8 mouse cellular contexts compared by ENCODE assay signal in the genomic region with DNA sequence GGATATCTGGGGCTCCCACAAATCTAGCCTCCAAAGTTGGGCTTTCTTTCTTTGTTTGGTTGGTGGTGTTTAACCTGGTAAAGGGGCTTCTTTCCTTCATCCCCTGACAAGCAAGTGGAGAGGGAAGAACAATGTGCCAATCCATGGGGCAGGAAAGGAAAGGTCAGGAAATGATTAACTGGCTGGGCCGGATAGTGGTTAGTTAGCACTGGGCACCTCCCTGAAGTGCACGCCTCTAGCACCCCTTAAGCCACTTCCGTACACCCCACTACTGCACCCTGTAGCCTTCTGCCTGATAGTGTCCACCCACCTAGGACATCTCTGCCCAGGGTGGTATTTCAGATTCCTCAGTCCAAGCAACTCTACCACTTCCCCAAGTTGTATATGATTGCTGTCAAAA. TPM values are rescaled to one million over a fixed set of nuclear protein-coding genes. Genes with fewer than 3 reads are reported as not detected.
A peak's percentile ranks its signal among the peaks of the same experiment; 100 is the strongest.
DNase-seq lines count a peak whose midpoint lies in the region; ATAC-seq and TF ChIP-seq lines count a peak whose summit lies in the region.

No protein-coding gene starts in this region.

- H3K9ac ChIP-seq in lung, embryonic 14.5 days, result no peak overlapping the region
- no peak overlapping the region for H3K9ac ChIP-seq in forebrain, embryonic 13.5 days

- no peak for TF ChIP-seq CTCF in lung, embryonic 14.5 days (IDR thresholded peaks at IDR 0.05; ENCODE audit: low read depth)

- peak overlapping the region; percentile 88 for H3K4me3 ChIP-seq in lung, embryonic 14.5 days (ENCODE audit: low read depth, low read length)
- no peak overlapping the region for H3K4me3 ChIP-seq in forebrain, embryonic 13.5 days
- H3K4me3 ChIP-seq in myocyte, result peak overlapping the region; percentile 73

- no peaks in the 10 kb centered on the region for H3K27me3 ChIP-seq in lung, embryonic 14.5 days (ENCODE audit: insufficient read depth, low read length)
- H3K27me3 ChIP-seq in forebrain, embryonic 13.5 days, result 0 out of 2 replicates have a peak, but pooled peaks cover 3% of the 10 kb centered on the region
- no peaks in the 10 kb centered on the region for H3K27me3 ChIP-seq in myocyte (ENCODE audit: control insufficient read depth, insufficient read depth, insufficient read length)

- H3K9me3 ChIP-seq in lung, embryonic 14.5 days (ENCODE audit: low read depth, low read length), result no peaks in the 10 kb centered on the region
- no peaks in the 10 kb centered on the region for H3K9me3 ChIP-seq in forebrain, embryonic 13.5 days (replicated peaks)

- H3K36me3 ChIP-seq in lung, embryonic 14.5 days (ENCODE audit: insufficient read depth), result no peaks in the 10 kb centered on the region
- H3K36me3 ChIP-seq in forebrain, embryonic 13.5 days (ENCODE audit: poor library complexity, severe bottlenecking), result no peaks in the 10 kb centered on the region
- H3K36me3 ChIP-seq in myocyte (ENCODE audit: control insufficient read depth, insufficient read depth), result no peaks in the 10 kb centered on the region

- peaks cover 8% of the 10 kb centered on the region; the same call in 1 of the 2 replicates for H3K4me1 ChIP-seq in lung, embryonic 14.5 days (ENCODE audit: insufficient read depth)
- peaks cover 48% of the 10 kb centered on the region for H3K4me1 ChIP-seq in forebrain, embryonic 13.5 days

- H3K79me2 ChIP-seq in myocyte (ENCODE audit: control insufficient read depth, insufficient read depth), result peaks cover 31% of the 10 kb centered on the region

- TF ChIP-seq POLR2A in myocyte (IDR thresholded peaks at IDR 0.05; ENCODE audit: insufficient read length, low read depth), result no peak

- DNase-seq in lung, embryonic 14.5 days, result no peak
- no peak for DNase-seq in lung, postnatal 14 days
- peak; percentile 80 for DNase-seq in kidney, postnatal 14 days
- no peak for DNase-seq in c-Kit-positive CD71-positive TER-119-positive erythroid progenitor cells, embryonic 14.5 days (ENCODE audit: low spot score)
- DNase-seq in right cerebral cortex, postnatal 4 days, result no peak
- DNase-seq in gastrocnemius, postnatal 10 days, result no peak

- peak overlapping the region; percentile 94; the same call in 1 of the 2 replicates for H3K27ac ChIP-seq in lung, embryonic 14.5 days (ENCODE audit: low read depth)
- peak overlapping the region; percentile 72 for H3K27ac ChIP-seq in forebrain, embryonic 13.5 days

- WGBS in lung, embryonic 14.5 days, result 48% methylated on average over 3 of the region's 3 CpGs
- 71% methylated on average over 3 of the region's 3 CpGs for WGBS in forebrain, embryonic 13.5 days

- H3K4me2 ChIP-seq in lung, embryonic 14.5 days, result peak overlapping the region; percentile 86
- H3K4me2 ChIP-seq in forebrain, embryonic 13.5 days, result peak overlapping the region; percentile 83
- peak overlapping the region; percentile 93 for H3K4me2 ChIP-seq in myocyte (ENCODE audit: low read depth)

- ATAC-seq in lung, embryonic 14.5 days (ENCODE audit: insufficient read depth), result no peak
- no peak for ATAC-seq in forebrain, embryonic 13.5 days

- no peak overlapping the region for H3ac ChIP-seq in myocyte (ENCODE audit: control insufficient read depth, insufficient read length)

TF ChIP-seq in myocyte, 11 proteins besides CTCF, POLR2A, EP300 and RAD21:
- TF ChIP-seq MAX (IDR thresholded peaks at IDR 0.05; ENCODE audit: low read depth) (no peak), CEBPB (IDR thresholded peaks at IDR 0.05; ENCODE audit: insufficient read depth, poor library complexity, severe bottlenecking) (no peak), TCF12 (IDR thresholded peaks at IDR 0.05; ENCODE audit: insufficient read depth, poor library complexity, severe bottlenecking) (no peak), MYOG (IDR thresholded peaks at IDR 0.05; ENCODE audit: control insufficient read depth in 1 of 3, insufficient read depth in 1 of 3, insufficient read length in 2 of 3, low read depth in 2 of 3) (no peak), E2F4 (IDR thresholded peaks at IDR 0.05; ENCODE audit: insufficient read depth) (no peak), SRF (IDR thresholded peaks at IDR 0.05; ENCODE audit: control insufficient read depth, insufficient read length, low read depth) (no peak), POLR2AphosphoS2 (IDR thresholded peaks at IDR 0.05; ENCODE audit: insufficient read length, low read depth) (no peak), REST (IDR thresholded peaks at IDR 0.05; ENCODE audit: insufficient read depth, insufficient read length) (no peak), USF1 (IDR thresholded peaks at IDR 0.05; ENCODE audit: low read depth) (no peak), TCF3 (IDR thresholded peaks at IDR 0.05; ENCODE audit: insufficient read length, low read depth) (no peak), MYOD1 (IDR thresholded peaks at IDR 0.05; ENCODE audit: control insufficient read depth in 1 of 3, insufficient read length in 2 of 3, low read depth in 2 of 3) (no peak)

RNA-seq across cellular contexts. Expression of a gene that starts 1.1 kb away (rescaled TPM):
- 73.7 and 73.9 TPM in 2 replicates for polyA plus RNA-seq in lung, embryonic 14.5 days (2014; fragmentation: Nextera tagmentation; extraction: Ambion mirVana)
- polyA plus RNA-seq in forebrain, embryonic 13.5 days (2015; fragmentation: Nextera tagmentation; extraction: Ambion mirVana), result 127 and 131 TPM in 2 replicates
- polyA plus RNA-seq in myocyte (2012; fragmentation: generic; extraction: Trizol), result 20.4 TPM
- total RNA-seq in gastrocnemius, postnatal 10 days (2021), result 10 to 100 TPM; 23.1 to 29.7 TPM
